Mouse (Mus musculus) bone marrow macrophage, adult 2 months (primary cell): ENCODE measurements around the gene Ube4a.

Experiments
- CTCF ChIP-seq: IDR thresholded peaks from 2 replicates; pipeline ENCODE4 v1.5.1; 2012; ENCODE audit warnings: low read depth, mild to moderate bottlenecking, low read length, moderate library complexity
- POLR2A ChIP-seq: IDR thresholded peaks from 2 replicates; pipeline ENCODE4 v1.6.1; 2012; ENCODE audit warnings: mild to moderate bottlenecking, low read depth, low read length, borderline replicate concordance

DNA sequence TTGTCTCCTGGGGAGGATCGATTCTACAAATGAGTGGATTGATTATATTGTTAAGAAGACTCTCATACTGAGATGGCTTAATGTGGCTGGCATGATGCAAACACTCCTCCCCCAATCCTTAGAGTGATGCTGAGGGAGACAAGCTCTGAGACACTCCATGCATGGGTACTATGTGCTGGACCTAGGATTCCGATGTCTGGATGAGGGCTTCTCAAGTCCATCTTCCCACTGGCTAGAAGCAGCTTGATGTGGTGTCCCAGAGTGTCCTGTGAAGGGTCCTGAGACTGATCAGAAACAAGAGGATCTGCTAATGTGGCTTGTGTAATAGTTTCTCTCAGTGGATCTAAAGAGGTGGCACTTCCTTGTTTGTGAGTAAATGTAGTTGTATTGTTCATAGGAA is 15.7 kb upstream of the Ube4a start:
- no peak for TF ChIP-seq CTCF
- no peak for TF ChIP-seq POLR2A
